Mouse (Mus musculus) limb, embryonic 12.5 days (tissue): Measurements from ENCODE around the gene Zfp605. TPM values are rescaled to one million over a fixed set of nuclear protein-coding genes. Genes with fewer than 3 reads are reported as not detected.
"Not testable (repeated sequence)": the region's sequence is repeated elsewhere in the genome, so short reads cannot be mapped to it uniquely, and the experiment has no call there.

Experiments used
- ATAC-seq: fragments of 200-750 bp; cut with Nextera tagmentation; 2 replicates; pipeline ENCODE4 v1.8.0; 2017; ENCODE audit warnings: low read depth, moderate TSS enrichment; ENCODE audit not compliant: insufficient number of reproducible peaks, insufficient read depth, low FRiP score, low TSS enrichment
- H3K27ac ChIP-seq: fragments of 300-500 bp; sonication (generic); 2 replicates; pipeline ENCODE4 v1.5.1; 2016; ENCODE audit warnings: mild to moderate bottlenecking, moderate library complexity
- H3K27me3 ChIP-seq: fragments of 300-500 bp; sonication (generic); 2 replicates; pipeline ENCODE4 v1.6.1; 2016; ENCODE audit warnings: mild to moderate bottlenecking, moderate library complexity
- H3K36me3 ChIP-seq: fragments of 300-500 bp; sonication (generic); 2 replicates; pipeline ENCODE4 v1.6.1; 2016; ENCODE audit warnings: mild to moderate bottlenecking, moderate library complexity
- H3K4me1 ChIP-seq: fragments of 300-500 bp; sonication (generic); replicated peaks from 2 replicates; pipeline ENCODE4 v1.6.1; 2016
- H3K4me2 ChIP-seq: fragments of 300-500 bp; sonication (generic); 2 replicates; pipeline ENCODE4 v1.6.1; 2016; ENCODE audit warnings: mild to moderate bottlenecking, moderate library complexity
- H3K4me3 ChIP-seq: fragments of 300-500 bp; sonication (generic); replicated peaks from 2 replicates; pipeline ENCODE4 v1.5.1; 2016; ENCODE audit warnings: mild to moderate bottlenecking
- H3K9ac ChIP-seq: fragments of 300-500 bp; sonication (generic); replicated peaks from 2 replicates; pipeline ENCODE4 v1.6.1; 2016; ENCODE audit warnings: mild to moderate bottlenecking, moderate library complexity
- H3K9me3 ChIP-seq: fragments of 300-500 bp; sonication (generic); 2 replicates; pipeline ENCODE4 v1.6.1; 2016; ENCODE audit warnings: mild to moderate bottlenecking, moderate library complexity
- WGBS: fragments of 180-500 bp; shearing (Covaris S2); methylation state at CpG from one replicate; pipeline ENCODE4 v1.1.7; 2016; 5-methylcytosine and 5-hydroxymethylcytosine counted together
- polyA plus RNA-seq: library from polyadenylated mRNA; unstranded; fragments of >200 nt; fragmentation: Nextera tagmentation; extraction: Ambion mirVana; gene quantifications from 2 replicates; pipeline ENCODE4 v1.2.1, GENCODE M21; 2016

Gene Zfp605
- polyA plus RNA-seq, 1 experiment from 2014 or later: 5.0 TPM

GRCm38 (mm10) chr5:110122380-110122779 lies 12.5 kb downstream of the Zfp605 start:
- peaks cover 55% of the 10 kb centered on the region for H3K36me3 ChIP-seq
- not testable (repeated sequence) for H3K9me3 ChIP-seq, H3K9ac ChIP-seq, H3K27me3 ChIP-seq, H3K4me1 ChIP-seq, H3K4me2 ChIP-seq, ATAC-seq, H3K4me3 ChIP-seq, H3K27ac ChIP-seq
- 90% methylated on average over 3 of the region's 3 CpGs for WGBS

- no peaks in the 10 kb centered on the region; the same call in 1 of the 2 replicates for H3K4me1 ChIP-seq
- peak; percentile 98 for ATAC-seq
- 4% methylated on average over 46 of the region's 46 CpGs for WGBS
- peak within 1 kb of the TSS; percentile 45 for H3K27ac ChIP-seq
- H3K9me3 ChIP-seq: peaks cover 20% of the 10 kb centered on the region
- H3K36me3 ChIP-seq: peaks cover 19% of the 10 kb centered on the region
- H3K4me2 ChIP-seq: peak within 1 kb of the TSS; percentile 82
- H3K4me3 ChIP-seq: peak within 1 kb of the TSS; percentile 82
- H3K9ac ChIP-seq: peak within 1 kb of the TSS; percentile 73
- no peaks in the 10 kb centered on the region for H3K27me3 ChIP-seq
Observed at GRCm38 (mm10) chr5:110135293-110136086, 25.6 kb downstream of the Zfp605 start, which contains the start of gene Chfr. Gene Chfr (plus strand): TSS chr5:110135842.

- no peaks in the 10 kb centered on the region for H3K27me3 ChIP-seq
- peaks cover 15% of the 10 kb centered on the region for H3K36me3 ChIP-seq
- peak overlapping the region; percentile 23; the same call in 1 of the 2 replicates for H3K27ac ChIP-seq
- peak overlapping the region; percentile 82 for H3K4me2 ChIP-seq
- peak overlapping the region; percentile 82 for H3K4me3 ChIP-seq
- H3K4me1 ChIP-seq: no peaks in the 10 kb centered on the region; the same call in 1 of the 2 replicates
- peak overlapping the region; percentile 73 for H3K9ac ChIP-seq
- H3K9me3 ChIP-seq: peaks cover 20% of the 10 kb centered on the region
- WGBS: 5% methylated on average over 18 of the region's 18 CpGs
- no peak for ATAC-seq
Observed at GRCm38 (mm10) chr5:110136087-110136464, 26.2 kb downstream of the Zfp605 start.

DNA sequence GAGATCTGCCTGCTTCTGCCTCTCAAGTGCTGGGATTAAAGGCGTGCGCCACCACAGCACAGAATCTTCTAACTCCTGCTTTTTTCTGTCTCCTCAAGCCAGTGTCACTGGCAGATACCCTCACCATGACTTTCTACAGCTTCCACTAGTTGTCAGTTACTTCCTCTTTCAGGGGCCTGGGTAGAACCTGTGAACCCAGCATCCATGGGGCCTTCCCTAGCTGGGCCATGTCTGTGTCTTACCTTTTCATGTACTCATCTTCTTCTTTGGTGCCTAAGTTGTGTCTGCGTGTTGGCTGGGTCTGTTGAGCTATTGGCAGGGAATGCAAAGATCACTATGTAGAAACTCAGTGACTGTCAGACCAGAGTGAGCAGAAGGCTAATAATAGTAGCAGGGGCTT lies 27.9 kb downstream of the Zfp605 start:
- peaks cover 15% of the 10 kb centered on the region for H3K9me3 ChIP-seq
- no peaks in the 10 kb centered on the region; the same call in 1 of the 2 replicates for H3K4me1 ChIP-seq
- no peak for ATAC-seq
- peaks cover 28% of the 10 kb centered on the region for H3K36me3 ChIP-seq
- H3K27ac ChIP-seq: no peak overlapping the region
- H3K4me3 ChIP-seq: no peak overlapping the region
- H3K27me3 ChIP-seq: no peaks in the 10 kb centered on the region
- WGBS: 96% methylated on average over 3 of the region's 3 CpGs
- no peak overlapping the region for H3K4me2 ChIP-seq
- H3K9ac ChIP-seq: no peak overlapping the region

DNA sequence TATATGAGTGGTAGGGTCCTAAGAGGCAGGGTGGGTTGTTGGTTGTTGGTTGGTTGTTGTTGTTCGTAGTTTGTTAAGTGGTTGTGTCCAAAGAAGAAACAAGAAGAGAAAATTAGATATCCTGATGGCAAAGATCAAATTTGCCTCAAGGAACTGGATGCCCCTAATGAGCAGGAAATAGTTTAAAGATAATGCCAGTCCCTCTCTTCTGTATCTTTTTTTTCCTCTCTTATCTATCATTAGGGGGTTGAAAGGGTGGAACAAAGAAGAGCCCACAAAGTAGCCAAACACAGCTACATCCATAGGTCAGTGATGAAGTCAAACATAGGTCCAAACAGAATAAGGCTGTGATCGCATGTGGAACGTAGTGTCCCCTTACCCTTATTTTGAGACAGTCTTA lies 29.4 kb downstream of the Zfp605 start:
- Histone ChIP-seq H3K9ac (no peak overlapping the region), H3K27ac (no peak overlapping the region), H3K4me1 (no peaks in the 10 kb centered on the region; the same call in 1 of the 2 replicates), H3K36me3 (peaks cover 39% of the 10 kb centered on the region), H3K4me2 (no peak overlapping the region), H3K4me3 (no peak overlapping the region), H3K9me3 (peaks cover 5% of the 10 kb centered on the region; the same call in 1 of the 2 replicates), H3K27me3 (no peaks in the 10 kb centered on the region)
- WGBS: 92% methylated on average over 3 of the region's 3 CpGs
- no peak for ATAC-seq

GRCm38 (mm10) chr5:110140424-110140823 lies 30.5 kb downstream of the Zfp605 start:
- no peak for ATAC-seq
- H3K27me3 ChIP-seq: no peaks in the 10 kb centered on the region
- no peak overlapping the region for H3K4me3 ChIP-seq
- H3K36me3 ChIP-seq: peaks cover 50% of the 10 kb centered on the region
- H3K9me3 ChIP-seq: no peaks in the 10 kb centered on the region
- H3K4me1 ChIP-seq: no peaks in the 10 kb centered on the region; the same call in 1 of the 2 replicates
- H3K27ac ChIP-seq: no peak overlapping the region
- WGBS: 92% methylated on average over 7 of the region's 7 CpGs
- H3K4me2 ChIP-seq: no peak overlapping the region
- H3K9ac ChIP-seq: no peak overlapping the region

DNA sequence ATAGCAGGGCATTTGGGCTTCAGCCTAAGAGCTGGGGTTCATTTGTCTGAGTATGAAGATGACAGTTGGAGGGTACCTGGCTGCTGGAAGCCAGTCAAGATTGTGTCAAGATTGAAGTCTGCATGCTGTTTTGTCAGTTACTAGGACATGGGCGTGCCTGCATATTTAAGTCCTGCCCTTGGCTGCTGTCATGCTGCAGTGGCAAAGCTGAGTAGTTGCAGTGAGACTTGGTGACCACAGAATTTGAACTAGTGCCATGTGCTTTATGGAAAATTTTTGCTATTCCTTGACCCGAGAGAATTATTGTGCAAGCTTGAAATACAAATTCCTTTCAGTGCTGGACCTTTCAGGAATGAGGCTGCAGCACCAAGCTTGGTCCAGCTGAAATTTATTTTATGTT lies 32.4 kb downstream of the Zfp605 start:
- Histone ChIP-seq H3K9me3 (no peaks in the 10 kb centered on the region), H3K9ac (no peak overlapping the region), H3K36me3 (peaks cover 66% of the 10 kb centered on the region), H3K4me3 (no peak overlapping the region), H3K4me1 (no peaks in the 10 kb centered on the region), H3K4me2 (no peak overlapping the region), H3K27me3 (no peaks in the 10 kb centered on the region), H3K27ac (no peak overlapping the region)
- 92% methylated on average over 2 of the region's 2 CpGs for WGBS
- ATAC-seq: no peak

GRCm38 (mm10) chr5:110143007-110143406 lies 33.1 kb downstream of the Zfp605 start:
- Histone ChIP-seq H3K9me3 (no peaks in the 10 kb centered on the region), H3K9ac (no peak overlapping the region), H3K27ac (no peak overlapping the region), H3K36me3 (peaks cover 69% of the 10 kb centered on the region), H3K4me3 (no peak overlapping the region), H3K4me2 (no peak overlapping the region), H3K4me1 (no peaks in the 10 kb centered on the region), H3K27me3 (no peaks in the 10 kb centered on the region)
- no peak for ATAC-seq
- 85% methylated on average over 5 of the region's 5 CpGs for WGBS

- Histone ChIP-seq H3K9ac (no peak overlapping the region), H3K27me3 (no peaks in the 10 kb centered on the region), H3K27ac (no peak overlapping the region), H3K4me2 (no peak overlapping the region), H3K4me3 (no peak overlapping the region), H3K4me1 (no peaks in the 10 kb centered on the region), H3K36me3 (peaks cover 77% of the 10 kb centered on the region), H3K9me3 (no peaks in the 10 kb centered on the region)
- WGBS: 92% methylated on average over 4 of the region's 4 CpGs
- ATAC-seq: no peak
Observed at GRCm38 (mm10) chr5:110169374-110169773, 59.5 kb downstream of the Zfp605 start.

DNA sequence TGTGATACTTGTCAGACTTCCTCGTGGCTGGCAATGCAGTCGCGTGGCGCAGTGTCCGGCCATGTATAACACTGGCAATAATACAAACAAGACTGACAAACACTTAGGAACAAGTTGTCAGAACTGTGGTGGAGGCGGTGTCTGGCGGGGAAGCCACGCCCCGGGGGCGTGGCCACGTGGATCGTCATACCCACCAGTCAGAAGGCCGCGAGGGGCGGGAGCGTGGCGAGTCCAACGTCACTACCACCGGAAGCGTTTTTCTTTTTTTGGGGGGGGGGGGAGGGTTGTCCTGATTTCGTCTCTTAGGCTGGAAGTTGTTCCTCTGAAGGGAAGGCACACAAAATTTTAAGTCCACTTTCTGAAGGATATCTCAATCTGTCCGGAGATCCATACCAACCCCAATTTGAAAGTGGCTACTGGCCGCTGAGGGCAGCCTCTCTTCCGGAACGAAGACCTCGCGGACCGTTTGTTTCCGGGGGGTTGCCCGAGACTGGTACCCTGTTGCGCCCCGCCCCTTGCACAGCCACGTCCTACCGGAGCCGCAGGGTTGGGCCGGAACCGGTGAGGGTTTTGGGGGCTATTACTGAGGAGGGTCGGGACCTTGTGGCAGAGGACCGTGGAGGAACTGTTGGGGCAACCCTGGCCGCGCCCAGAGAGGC lies 66.6 kb downstream of the Zfp605 start, which contains the start of gene Golga3:
Golga3 (plus strand) TSS at position 340 of the 659 bp plus-strand sequence.
- peak within 1 kb of the TSS; percentile 64 for H3K4me3 ChIP-seq
- no peaks in the 10 kb centered on the region for H3K9me3 ChIP-seq
- WGBS: under 1% methylated on average over 41 of the region's 41 CpGs
- H3K4me1 ChIP-seq: peaks cover 12% of the 10 kb centered on the region
- H3K27ac ChIP-seq: peak within 1 kb of the TSS; percentile 74
- no peaks in the 10 kb centered on the region for H3K27me3 ChIP-seq
- peak within 1 kb of the TSS; percentile 81 for H3K9ac ChIP-seq
- peaks cover 14% of the 10 kb centered on the region; the same call in 1 of the 2 replicates for H3K36me3 ChIP-seq
- H3K4me2 ChIP-seq: peak within 1 kb of the TSS; percentile 85
- peak; percentile 97 for ATAC-seq

DNA sequence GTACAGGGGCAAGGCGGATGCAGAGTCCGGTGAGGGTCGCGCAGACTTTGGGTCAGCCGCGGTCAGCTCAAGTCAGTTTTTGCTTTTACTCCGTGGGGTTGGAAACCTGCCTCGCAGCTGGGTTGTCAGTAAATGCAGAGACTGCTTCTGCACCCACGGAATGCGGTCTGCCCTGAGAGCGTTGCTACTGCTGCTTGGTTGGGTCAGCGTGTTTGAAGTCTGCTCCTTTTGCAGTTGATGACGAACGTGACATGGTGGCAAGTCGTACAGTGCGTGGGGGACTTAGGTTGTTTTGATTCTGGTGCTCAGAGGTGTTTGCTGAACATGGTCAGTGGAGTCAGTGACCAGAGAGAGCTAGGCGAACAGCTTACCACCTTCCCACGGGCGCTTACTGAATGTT lies 67.1 kb downstream of the Zfp605 start:
- Histone ChIP-seq H3K27me3 (no peaks in the 10 kb centered on the region), H3K4me2 (peak overlapping the region; percentile 85), H3K27ac (peak overlapping the region; percentile 74), H3K36me3 (peaks cover 16% of the 10 kb centered on the region; the same call in 1 of the 2 replicates), H3K9ac (peak overlapping the region; percentile 81), H3K4me3 (peak overlapping the region; percentile 64), H3K4me1 (peaks cover 12% of the 10 kb centered on the region), H3K9me3 (no peaks in the 10 kb centered on the region)
- WGBS: 2% methylated on average over 19 of the region's 19 CpGs
- ATAC-seq: peak; percentile 34; the same call in 1 of the 2 replicates
